Mouse (Mus musculus): ENCODE measurements around the gene Atp2a1. TPM values are rescaled to one million over a fixed set of nuclear protein-coding genes. Genes with fewer than 3 reads are reported as not detected.
"Not testable (repeated sequence)": the region's sequence is repeated elsewhere in the genome, so short reads cannot be mapped to it uniquely, and the experiment has no call there.

Gene Atp2a1
- polyA plus RNA-seq, 1 experiment from 2014 or later: 0.33 TPM

GRCm38 (mm10) chr7:126417045-126417444 is 45.9 kb downstream of the Atp2a1 start:
- Histone ChIP-seq H3K27me3 (ENCODE audit: poor library complexity, severe bottlenecking) (no peaks in the 10 kb centered on the region), H3K36me3 (replicated peaks) (no peaks in the 10 kb centered on the region), H3K9me3 (no peaks in the 10 kb centered on the region), H3K4me1 (peaks cover 23% of the 10 kb centered on the region), H3K4me3 (peak overlapping the region; percentile 14; the same call in 1 of the 2 replicates), H3K27ac (peak overlapping the region; percentile 86)
- 4% methylated on average over 8 of the region's 8 CpGs for WGBS
- peak; percentile 41 for DNase-seq (ENCODE audit: extremely low spot score, low spot score)

GRCm38 (mm10) chr7:126416615-126417014 is 46.3 kb downstream of the Atp2a1 start:
- Histone ChIP-seq H3K4me3 (peak overlapping the region; percentile 14; the same call in 1 of the 2 replicates), H3K27ac (peak overlapping the region; percentile 86), H3K36me3 (replicated peaks) (no peaks in the 10 kb centered on the region), H3K4me1 (peaks cover 23% of the 10 kb centered on the region), H3K27me3 (ENCODE audit: poor library complexity, severe bottlenecking) (no peaks in the 10 kb centered on the region), H3K9me3 (no peaks in the 10 kb centered on the region)
- DNase-seq (ENCODE audit: extremely low spot score, low spot score): no peak
- WGBS: 46% methylated on average over 2 of the region's 2 CpGs

GRCm38 (mm10) chr7:126414725-126415124 is 48.2 kb downstream of the Atp2a1 start, which contains the start of gene Cd19:
Gene Cd19, minus strand, starts transcription at chr7:126414889.
- Histone ChIP-seq H3K9me3 (no peaks in the 10 kb centered on the region), H3K4me1 (peaks cover 23% of the 10 kb centered on the region), H3K27me3 (ENCODE audit: poor library complexity, severe bottlenecking) (no peaks in the 10 kb centered on the region), H3K27ac (no peak within 1 kb of the TSS; the same call in 1 of the 2 replicates), H3K36me3 (replicated peaks) (no peaks in the 10 kb centered on the region), H3K4me3 (no peak within 1 kb of the TSS)
- DNase-seq (ENCODE audit: extremely low spot score, low spot score): no peak
- 91% methylated on average over 6 of the region's 6 CpGs for WGBS

- peaks cover under 1% of the 10 kb centered on the region for H3K4me1 ChIP-seq
- H3K36me3 ChIP-seq (replicated peaks): no peaks in the 10 kb centered on the region
- no peak overlapping the region for H3K4me3 ChIP-seq
- H3K27ac ChIP-seq: no peak overlapping the region
- no peaks in the 10 kb centered on the region for H3K27me3 ChIP-seq (ENCODE audit: poor library complexity, severe bottlenecking)
- no peaks in the 10 kb centered on the region for H3K9me3 ChIP-seq
- 95% methylated on average over 4 of the region's 4 CpGs for WGBS
- no peak for DNase-seq (ENCODE audit: extremely low spot score, low spot score)
Measured at GRCm38 (mm10) chr7:126411061-126411460, 51.8 kb downstream of the Atp2a1 start.

- H3K9me3 ChIP-seq: no peaks in the 10 kb centered on the region
- no peak overlapping the region for H3K27ac ChIP-seq
- no peaks in the 10 kb centered on the region for H3K4me1 ChIP-seq
- no peak overlapping the region for H3K4me3 ChIP-seq
- WGBS: 82% methylated on average over 2 of the region's 2 CpGs
- H3K27me3 ChIP-seq (ENCODE audit: poor library complexity, severe bottlenecking): no peaks in the 10 kb centered on the region
- no peak for DNase-seq (ENCODE audit: extremely low spot score, low spot score)
- H3K36me3 ChIP-seq (replicated peaks): no peaks in the 10 kb centered on the region
Measured at GRCm38 (mm10) chr7:126408686-126409085, 54.2 kb downstream of the Atp2a1 start.

- not testable (repeated sequence) for H3K9me3 ChIP-seq; H3K4me3 ChIP-seq; H3K4me1 ChIP-seq; DNase-seq (ENCODE audit: extremely low spot score, low spot score); H3K36me3 ChIP-seq (replicated peaks); H3K27ac ChIP-seq; H3K27me3 ChIP-seq (ENCODE audit: poor library complexity, severe bottlenecking)
- 73% methylated on average over 8 of the region's 8 CpGs for WGBS
Measured at GRCm38 (mm10) chr7:126402518-126402917, 60.4 kb downstream of the Atp2a1 start.

- Histone ChIP-seq H3K4me1 (peaks cover 18% of the 10 kb centered on the region), H3K36me3 (replicated peaks) (0 out of 2 replicates have a peak, but pooled peaks cover 2% of the 10 kb centered on the region), H3K27ac (no peak overlapping the region), H3K9me3 (no peaks in the 10 kb centered on the region), H3K27me3 (ENCODE audit: poor library complexity, severe bottlenecking) (no peaks in the 10 kb centered on the region), H3K4me3 (no peak overlapping the region)
- peak; percentile 83 for DNase-seq (ENCODE audit: extremely low spot score, low spot score)
- 11% methylated on average over 5 of the region's 5 CpGs for WGBS
Measured at GRCm38 (mm10) chr7:126399548-126399947, 63.4 kb downstream of the Atp2a1 start.

GRCm38 (mm10) chr7:126397822-126398221 is 65.1 kb downstream of the Atp2a1 start:
- peaks cover 18% of the 10 kb centered on the region for H3K4me1 ChIP-seq
- no peaks in the 10 kb centered on the region for H3K9me3 ChIP-seq
- H3K27ac ChIP-seq: no peak overlapping the region
- WGBS: 88% methylated on average over 4 of the region's 4 CpGs
- H3K4me3 ChIP-seq: no peak overlapping the region
- H3K36me3 ChIP-seq (replicated peaks): 0 out of 2 replicates have a peak, but pooled peaks cover 9% of the 10 kb centered on the region
- DNase-seq (ENCODE audit: extremely low spot score, low spot score): no peak
- H3K27me3 ChIP-seq (ENCODE audit: poor library complexity, severe bottlenecking): no peaks in the 10 kb centered on the region

GRCm38 (mm10) chr7:126397221-126397620 is 65.7 kb downstream of the Atp2a1 start:
- no peak for DNase-seq (ENCODE audit: extremely low spot score, low spot score)
- no peaks in the 10 kb centered on the region for H3K9me3 ChIP-seq
- peak overlapping the region; percentile 51; the same call in 1 of the 2 replicates for H3K27ac ChIP-seq
- 62% methylated on average over 6 of the region's 6 CpGs for WGBS
- H3K27me3 ChIP-seq (ENCODE audit: poor library complexity, severe bottlenecking): no peaks in the 10 kb centered on the region
- 0 out of 2 replicates have a peak, but pooled peaks cover 9% of the 10 kb centered on the region for H3K36me3 ChIP-seq (replicated peaks)
- peak overlapping the region; percentile 98 for H3K4me3 ChIP-seq
- H3K4me1 ChIP-seq: peaks cover 18% of the 10 kb centered on the region

- Histone ChIP-seq H3K27ac (peak within 1 kb of the TSS; percentile 84), H3K4me3 (peak within 1 kb of the TSS; percentile 98)
- under 1% methylated on average over 59 of the region's 59 CpGs for WGBS
Measured at GRCm38 (mm10) chr7:126396298-126397119, 66.4 kb downstream of the Atp2a1 start, which contains the start of gene Nfatc2ip. Gene Nfatc2ip, minus strand, starts transcription at chr7:126396737.

More at GRCm38 (mm10) chr7:126396298-126397119, 66.4 kb downstream of the Atp2a1 start, which contains the start of gene Nfatc2ip:
- Histone ChIP-seq H3K27me3 (ENCODE audit: poor library complexity, severe bottlenecking) (no peaks in the 10 kb centered on the region), H3K9me3 (no peaks in the 10 kb centered on the region), H3K4me1 (peaks cover 18% of the 10 kb centered on the region), H3K36me3 (replicated peaks) (peaks cover 15% of the 10 kb centered on the region)
- peak; percentile 93 for DNase-seq (ENCODE audit: extremely low spot score, low spot score)

Other genes with a start within 250 kb of the Atp2a1 start
- gene Sbk1, start 190.5 kb downstream of the Atp2a1 start, polyA plus RNA-seq (2016; fragmentation: Nextera tagmentation; extraction: Ambion mirVana): 79.1 and 83.0 TPM in 2 replicates
- 2.0 and 2.4 TPM in 2 replicates for gene Lat, start 93.5 kb downstream of the Atp2a1 start, polyA plus RNA-seq (2016; fragmentation: Nextera tagmentation; extraction: Ambion mirVana)
- 64.7 and 68.6 TPM in 2 replicates for gene Spns1, start 85.7 kb downstream of the Atp2a1 start, polyA plus RNA-seq (2016; fragmentation: Nextera tagmentation; extraction: Ambion mirVana)
- gene Nfatc2ip, start 66.4 kb downstream of the Atp2a1 start, polyA plus RNA-seq (2016; fragmentation: Nextera tagmentation; extraction: Ambion mirVana): 2.6 and 2.8 TPM in 2 replicates
- gene Cd19, start 48.2 kb downstream of the Atp2a1 start, polyA plus RNA-seq (2016; fragmentation: Nextera tagmentation; extraction: Ambion mirVana): 0.07 and 0.14 TPM in 2 replicates
- 24.8 and 25.5 TPM in 2 replicates for gene Rabep2, start 34.3 kb downstream of the Atp2a1 start, polyA plus RNA-seq (2016; fragmentation: Nextera tagmentation; extraction: Ambion mirVana)
- gene Sh2b1, start 12.3 kb upstream of the Atp2a1 start, polyA plus RNA-seq (2016; fragmentation: Nextera tagmentation; extraction: Ambion mirVana): 49.2 and 50.8 TPM in 2 replicates
- 180 and 183 TPM in 2 replicates for gene Tufm, start 24.3 kb upstream of the Atp2a1 start, polyA plus RNA-seq (2016; fragmentation: Nextera tagmentation; extraction: Ambion mirVana)
- 49.0 and 55.3 TPM in 2 replicates for gene Atxn2l, start 40.3 kb upstream of the Atp2a1 start, polyA plus RNA-seq (2016; fragmentation: Nextera tagmentation; extraction: Ambion mirVana)
- gene Eif3c, start 103.3 kb upstream of the Atp2a1 start, polyA plus RNA-seq (2016; fragmentation: Nextera tagmentation; extraction: Ambion mirVana): 230 and 233 TPM in 2 replicates
- 0.67 and 0.79 TPM in 2 replicates for gene Apobr, start 121.8 kb upstream of the Atp2a1 start, polyA plus RNA-seq (2016; fragmentation: Nextera tagmentation; extraction: Ambion mirVana)
- 20.7 and 25.8 TPM in 2 replicates for gene Cln3, start 122.7 kb upstream of the Atp2a1 start, polyA plus RNA-seq (2016; fragmentation: Nextera tagmentation; extraction: Ambion mirVana)
- not detected in 2 replicates for gene Il27, start 131.8 kb upstream of the Atp2a1 start, polyA plus RNA-seq (2016; fragmentation: Nextera tagmentation; extraction: Ambion mirVana)
- 1.3 and 2.0 TPM in 2 replicates for gene Nupr1, start 167.8 kb upstream of the Atp2a1 start, polyA plus RNA-seq (2016; fragmentation: Nextera tagmentation; extraction: Ambion mirVana)
- 61.1 and 64.5 TPM in 2 replicates for gene Sgf29, start 186.2 kb upstream of the Atp2a1 start, polyA plus RNA-seq (2016; fragmentation: Nextera tagmentation; extraction: Ambion mirVana)
- gene Sult1a1, start 213.3 kb upstream of the Atp2a1 start, polyA plus RNA-seq (2016; fragmentation: Nextera tagmentation; extraction: Ambion mirVana): 0.16 and 0.40 TPM in 2 replicates
- 213 and 216 TPM in 2 replicates for gene Bola2, start 232.3 kb upstream of the Atp2a1 start, polyA plus RNA-seq (2016; fragmentation: Nextera tagmentation; extraction: Ambion mirVana)
- gene Slx1b, start 232.7 kb upstream of the Atp2a1 start, polyA plus RNA-seq (2016; fragmentation: Nextera tagmentation; extraction: Ambion mirVana): 13.5 and 14.0 TPM in 2 replicates
- 33.6 and 40.3 TPM in 2 replicates for gene Coro1a, start 244.7 kb upstream of the Atp2a1 start, polyA plus RNA-seq (2016; fragmentation: Nextera tagmentation; extraction: Ambion mirVana)